Mouse (Mus musculus) cerebellum, postnatal 14 days (tissue): ENCODE measurements at regions not wholly inside any gene's neighbourhood (a gene's known extent, or its start where the extent isn't known, plus 50 kb on each side); places are given as distances from the start of the nearest gene placed in this dataset.
A peak's percentile ranks its signal among the peaks of the same experiment; 100 is the strongest.

Experiments used
- DNase-seq, 2 experiments: peaks; one replicate each; pipeline ENCODE4 v3.0.0; 2021; ENCODE audit warnings: mixed read lengths in 2 of 2

DNA sequence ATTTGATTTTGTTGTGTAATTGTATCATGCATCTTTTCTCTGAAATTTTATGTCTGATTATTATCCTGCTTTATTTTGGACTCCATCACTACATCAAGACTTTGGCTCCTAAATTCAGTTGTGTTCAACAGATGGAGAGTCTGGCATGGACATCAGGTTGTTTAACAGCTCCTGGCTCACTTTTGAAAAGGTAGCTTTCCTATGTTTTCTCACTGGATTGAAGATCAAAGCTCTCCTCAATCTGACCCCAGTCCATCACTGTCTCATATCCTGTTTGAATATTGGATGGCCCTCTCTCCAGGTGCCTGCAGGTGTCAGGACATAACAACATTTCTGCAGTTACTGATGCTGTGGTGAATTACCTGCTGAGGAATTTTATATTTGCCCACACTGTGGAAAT, 265.8 kb upstream of the Cntnap2 start:
- peak in 1 of 2 experiments; percentile 26 for DNase-seq

DNA sequence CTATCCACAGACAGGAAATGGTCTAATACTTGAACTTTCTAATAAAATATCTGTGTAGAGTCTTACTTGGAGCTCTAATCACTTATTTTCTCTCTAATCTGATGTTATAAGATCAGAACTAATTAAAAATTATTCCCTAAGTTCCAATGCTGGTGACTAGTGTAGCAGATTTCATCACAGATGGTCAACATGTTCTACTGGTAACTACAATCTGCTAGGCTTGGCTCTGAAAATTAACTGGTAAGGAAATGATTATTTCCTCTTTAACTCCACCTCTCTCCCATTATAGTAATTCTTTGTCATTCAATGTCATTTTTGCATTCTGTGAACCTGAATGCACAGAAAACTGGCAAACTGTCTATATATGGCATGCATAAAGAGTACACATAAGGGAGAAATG, 243.8 kb upstream of the Cntnap2 start:
- peak in 1 of 2 experiments; percentile 40 for DNase-seq

DNA sequence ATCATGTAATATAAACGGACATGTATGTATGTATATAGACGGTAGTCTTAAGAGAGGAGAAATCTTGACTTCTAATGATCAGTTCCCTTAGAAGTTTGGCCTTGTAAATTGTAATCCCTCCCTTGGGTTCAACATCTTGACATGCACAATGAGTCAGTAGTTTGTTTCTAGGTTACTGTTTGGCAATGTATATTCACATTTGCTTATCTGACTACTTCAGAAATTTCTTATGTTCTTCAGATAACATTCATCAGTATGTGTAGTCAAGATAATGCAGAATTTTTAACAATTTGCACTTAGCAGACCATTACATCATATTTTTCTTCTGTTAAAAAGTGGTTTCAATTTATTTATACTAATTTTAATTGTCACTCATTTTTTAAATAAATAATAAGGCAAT, 215.0 kb upstream of the Cntnap2 start:
- no peak for DNase-seq

DNA sequence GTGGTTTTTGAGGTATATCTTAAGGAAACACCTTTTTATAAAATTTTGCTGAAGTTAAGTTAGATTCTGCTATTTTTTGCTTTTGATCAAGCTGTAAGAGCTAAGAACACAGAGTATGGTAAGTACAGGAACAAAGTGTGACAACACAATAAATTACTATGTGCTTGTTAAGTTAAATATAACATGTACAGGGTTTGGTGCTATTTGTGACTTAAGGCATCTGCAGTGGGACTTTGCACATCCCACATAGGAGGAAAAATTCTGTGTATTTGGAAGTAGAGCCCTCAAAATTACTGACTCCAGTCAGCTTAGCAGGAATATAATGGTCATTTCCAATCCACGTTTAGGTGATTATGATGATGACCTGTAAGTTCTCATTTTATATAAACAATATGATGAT, 209.7 kb upstream of the Cntnap2 start:
- no peak for DNase-seq

DNA sequence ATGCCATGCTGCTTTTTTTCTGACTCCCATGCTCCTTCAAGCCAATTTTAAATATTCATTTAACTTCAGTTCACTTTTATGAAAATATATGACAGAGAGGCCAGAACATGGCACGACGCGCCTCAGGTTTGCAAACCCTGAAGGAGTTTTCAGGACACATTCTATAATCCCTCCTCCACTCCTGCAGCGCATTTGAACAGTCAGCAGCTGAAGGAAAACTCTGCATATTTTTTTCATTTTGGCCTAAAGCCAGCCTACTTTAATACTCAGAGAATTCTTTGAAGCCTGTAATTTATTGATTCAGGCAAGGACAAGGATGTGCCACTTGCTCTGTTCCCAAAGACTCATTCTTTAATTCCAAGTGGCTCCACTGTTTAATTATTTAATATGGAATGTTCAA, 208.3 kb upstream of the Cntnap2 start:
- DNase-seq: no peak

DNA sequence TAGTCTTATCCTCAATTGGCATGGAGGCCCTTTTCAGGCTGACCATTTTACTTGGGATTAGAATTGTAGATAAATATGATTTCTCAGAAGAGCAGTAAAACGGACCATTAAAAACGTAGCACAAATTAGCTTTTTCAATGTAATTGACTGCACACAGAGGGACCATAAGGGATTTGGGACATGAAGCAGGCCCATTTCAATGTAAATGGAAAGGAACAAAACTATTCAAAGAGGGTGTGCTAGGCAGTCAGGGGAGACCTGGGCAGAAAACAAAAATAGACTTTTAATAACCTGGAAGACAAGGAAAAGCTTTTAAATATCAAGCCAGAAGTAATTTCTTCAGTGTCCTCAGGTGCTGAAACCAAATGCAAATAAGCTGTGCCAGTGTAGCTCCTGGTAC, 158.9 kb upstream of the Cntnap2 start:
- no peak for DNase-seq
